Mouse (Mus musculus) right cerebral cortex, postnatal 4 days (tissue): ENCODE measurements around the gene Gbp5.
"Not testable (repeated sequence)": the region's sequence is repeated elsewhere in the genome, so short reads cannot be mapped to it uniquely, and the experiment has no call there.

Experiments
- DNase-seq: peaks from one replicate; pipeline ENCODE4 v3.0.0-alpha.2; 2022

The Gbp5 gene

DNA sequence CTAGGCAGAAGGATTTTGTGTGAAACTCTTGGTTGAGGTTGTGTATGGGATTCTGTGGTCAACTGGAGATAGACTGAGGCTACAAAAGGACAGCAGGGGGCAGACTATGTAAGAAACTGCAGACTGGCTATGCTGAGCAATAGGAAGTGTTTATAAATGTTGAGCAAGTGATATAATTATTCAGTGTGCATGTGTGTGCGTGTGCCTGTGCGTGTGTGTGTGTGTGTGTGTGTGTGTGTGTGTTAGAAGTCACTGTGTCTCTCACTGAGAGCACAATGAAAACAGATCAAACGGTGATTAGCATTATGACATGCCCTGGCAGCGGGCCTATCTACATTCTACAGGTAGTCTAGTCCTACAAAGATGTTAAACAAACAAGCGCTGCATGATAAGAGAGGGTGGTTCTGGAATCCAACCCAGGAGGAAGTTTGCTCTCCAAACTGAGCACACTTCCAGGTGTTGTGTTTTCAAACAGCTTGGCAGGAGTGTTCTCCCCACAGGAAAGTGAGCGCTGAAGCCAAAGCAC lies at the start of gene Gbp5:
TSS of gene Gbp5 (plus strand) at position 443 of the 526 bp plus-strand sequence.
- DNase-seq = peak; percentile 25

DNA sequence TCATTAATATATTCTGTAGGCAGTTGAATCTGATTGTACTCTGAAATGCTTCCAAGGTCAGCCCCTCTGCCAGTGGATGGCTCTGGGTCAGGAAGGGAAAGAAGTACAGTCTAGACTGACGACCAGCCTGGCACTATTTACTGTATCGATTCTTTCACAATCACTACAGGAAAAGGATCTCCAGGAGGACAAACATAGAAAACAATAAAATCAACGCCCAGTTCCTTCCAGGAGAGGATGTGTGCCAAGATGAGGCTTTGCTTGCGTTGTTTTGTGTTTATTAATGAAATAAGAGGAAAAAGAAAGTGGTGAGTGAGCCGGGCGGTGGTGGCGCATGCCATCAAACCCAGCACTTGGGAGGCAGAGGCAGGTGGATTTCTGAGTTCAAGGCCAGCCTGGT lies 39.6 kb upstream of the Gbp5 start:
- DNase-seq = no peak

DNA sequence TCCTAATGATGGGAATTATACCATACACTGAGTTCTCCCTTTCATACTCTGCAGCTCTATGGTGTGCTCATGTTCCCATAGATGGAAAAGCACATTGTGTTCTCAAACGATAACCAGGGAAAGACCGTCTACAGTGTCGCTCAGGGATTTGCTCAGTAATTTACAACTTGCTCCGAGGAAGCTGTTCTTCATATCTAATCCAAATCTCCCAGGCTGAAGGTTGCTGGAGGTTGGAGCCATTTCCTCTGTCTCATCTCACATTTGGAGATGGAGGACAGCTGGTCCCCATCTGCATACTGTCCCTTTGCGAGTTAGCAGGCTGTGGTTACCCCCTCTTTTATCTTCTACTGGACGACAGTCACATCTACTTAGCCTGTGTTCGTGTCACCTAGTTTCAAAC lies 34.5 kb upstream of the Gbp5 start:
- no peak for DNase-seq

DNA sequence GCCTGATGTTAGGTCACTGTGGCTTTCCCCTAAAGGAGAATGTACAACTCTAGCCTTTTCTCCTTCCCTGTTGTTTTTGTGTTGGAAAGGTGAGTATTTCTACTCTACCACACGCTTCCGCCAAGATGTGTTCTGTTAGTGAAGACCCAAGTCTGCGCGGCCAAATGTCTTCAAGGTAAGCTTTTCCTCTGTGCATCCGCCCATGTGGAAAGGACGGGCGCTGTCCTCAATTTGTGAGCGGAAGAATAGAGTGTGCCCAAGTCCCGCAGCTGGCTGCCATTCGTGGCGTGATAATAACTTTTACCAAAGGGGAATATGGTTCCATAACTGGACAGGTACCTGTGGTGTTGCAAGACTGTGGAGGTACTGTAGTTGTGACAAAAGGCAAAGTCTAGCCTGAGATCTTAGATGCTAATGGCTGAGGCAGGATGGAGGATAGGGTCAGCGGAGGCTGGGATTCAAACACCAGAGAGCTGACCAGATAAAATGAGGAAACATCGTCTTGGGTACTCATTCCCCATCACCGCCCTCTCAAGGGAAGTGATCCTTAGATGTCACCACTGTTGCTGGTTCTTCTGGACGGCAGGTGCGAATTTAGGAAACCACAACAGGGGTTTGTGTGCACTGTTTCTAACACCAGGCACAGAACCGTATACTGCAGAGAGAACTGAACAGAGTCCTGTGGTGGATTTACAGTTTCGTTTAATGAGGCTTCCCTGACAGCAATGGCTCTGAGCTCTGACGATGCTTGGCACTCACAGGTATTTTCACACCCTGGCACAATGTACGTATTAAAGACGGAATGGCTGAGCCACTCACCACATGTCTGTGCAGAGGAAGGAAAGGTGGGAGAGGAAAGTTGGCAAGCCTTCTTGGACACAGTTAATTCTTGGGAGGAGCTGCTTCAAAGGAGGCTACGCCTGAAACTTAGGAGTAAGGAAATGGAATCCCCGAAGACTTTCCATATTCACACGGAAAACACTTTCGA lies 30.7 kb upstream of the Gbp5 start:
- no peak for DNase-seq

DNA sequence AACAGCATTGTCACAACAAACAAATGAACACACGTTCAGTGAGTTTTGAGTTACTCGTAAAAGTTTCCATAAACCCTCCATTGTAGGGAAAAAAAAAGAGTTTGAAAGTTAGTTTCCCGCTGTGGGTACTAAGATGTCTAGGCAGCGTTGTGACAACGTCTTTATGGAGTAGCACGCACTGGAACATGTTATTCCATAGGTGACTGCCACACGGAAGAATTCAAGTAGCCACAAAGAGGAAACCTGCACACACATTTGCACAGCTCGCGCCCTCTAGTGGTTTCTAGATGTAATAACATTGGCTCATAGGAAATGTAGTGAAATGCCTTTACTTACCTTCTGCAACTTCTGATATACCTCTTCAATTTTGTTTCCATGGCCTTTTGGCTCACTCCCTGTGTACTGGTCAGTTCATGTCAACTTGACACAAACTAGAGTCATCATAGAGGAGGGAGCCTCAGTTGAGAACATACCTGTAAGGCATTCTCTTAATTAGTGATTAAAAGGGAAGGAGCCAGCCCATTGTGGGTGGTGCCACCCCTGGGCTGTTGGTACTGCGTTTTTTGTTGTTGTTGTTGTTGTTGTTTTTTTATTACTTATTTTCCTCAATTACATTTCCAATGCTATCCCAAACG lies 19.3 kb upstream of the Gbp5 start:
- no peak for DNase-seq

DNA sequence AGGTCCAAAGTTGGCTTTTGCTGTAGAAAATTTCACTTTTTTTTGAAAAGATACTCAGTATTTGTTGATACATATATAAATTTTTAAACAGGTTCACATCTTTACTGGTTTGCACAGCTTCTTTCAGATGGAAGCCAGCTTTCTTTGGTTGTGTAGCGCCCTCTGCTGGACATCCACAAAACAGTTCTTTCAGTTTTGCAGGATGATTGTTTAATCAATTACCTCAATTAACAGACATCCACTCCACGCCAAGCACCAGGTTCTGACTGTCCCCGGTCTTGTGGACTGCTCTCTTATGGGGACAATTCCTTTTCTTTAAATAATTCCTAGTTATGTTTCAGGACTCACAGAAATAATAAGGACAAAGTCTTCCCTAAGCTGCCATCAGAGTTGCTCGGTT lies 17.9 kb upstream of the Gbp5 start:
- peak; percentile 80 for DNase-seq

DNA sequence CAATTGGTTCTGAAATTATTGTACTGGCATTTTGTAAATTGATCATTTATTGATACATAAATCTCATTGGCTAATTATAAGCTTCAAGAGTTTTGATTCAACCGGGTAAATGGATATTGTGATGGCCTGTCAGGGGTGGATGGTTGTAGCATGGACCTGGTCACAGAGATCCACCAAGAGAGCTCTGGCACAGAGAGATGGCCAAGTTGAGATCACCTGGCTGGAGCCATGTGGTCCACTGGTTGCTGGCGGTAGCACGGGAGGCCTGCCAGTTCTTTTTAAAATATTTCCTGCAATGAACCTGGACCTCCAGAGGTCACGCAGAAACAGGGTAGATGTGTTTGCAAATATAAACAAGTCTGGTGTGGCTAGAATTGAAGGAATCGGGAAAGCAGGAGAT lies 15.9 kb upstream of the Gbp5 start:
- DNase-seq = no peak

DNA sequence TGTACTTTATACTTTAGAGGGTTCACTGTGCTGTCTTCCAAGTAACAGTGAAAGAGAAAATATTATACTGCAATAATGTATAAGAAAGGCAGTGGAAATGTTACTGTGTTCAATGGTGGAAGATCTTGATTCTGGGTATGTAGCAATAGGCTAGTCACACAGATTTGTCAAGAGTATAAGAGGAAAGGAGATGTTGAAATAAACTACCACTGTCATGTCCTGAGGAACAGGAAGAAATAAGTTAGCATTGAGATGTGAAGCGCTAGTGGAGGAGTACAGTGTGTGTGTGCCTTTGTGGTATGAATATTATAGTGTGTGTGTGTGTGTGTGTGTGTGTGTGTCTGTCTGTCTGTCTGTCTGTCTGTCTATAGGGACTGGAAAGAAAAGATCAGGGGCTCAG lies 15.4 kb upstream of the Gbp5 start:
- no peak for DNase-seq

GRCm38 (mm10) chr3:142490465-142490864 lies 3.3 kb upstream of the Gbp5 start:
- peak; percentile 48 for DNase-seq

GRCm38 (mm10) chr3:142495146-142495655 lies 1.4 kb downstream of the Gbp5 start:
- DNase-seq = no peak

GRCm38 (mm10) chr3:142496113-142497101 lies 2.6 kb downstream of the Gbp5 start:
- no peak for DNase-seq

DNA sequence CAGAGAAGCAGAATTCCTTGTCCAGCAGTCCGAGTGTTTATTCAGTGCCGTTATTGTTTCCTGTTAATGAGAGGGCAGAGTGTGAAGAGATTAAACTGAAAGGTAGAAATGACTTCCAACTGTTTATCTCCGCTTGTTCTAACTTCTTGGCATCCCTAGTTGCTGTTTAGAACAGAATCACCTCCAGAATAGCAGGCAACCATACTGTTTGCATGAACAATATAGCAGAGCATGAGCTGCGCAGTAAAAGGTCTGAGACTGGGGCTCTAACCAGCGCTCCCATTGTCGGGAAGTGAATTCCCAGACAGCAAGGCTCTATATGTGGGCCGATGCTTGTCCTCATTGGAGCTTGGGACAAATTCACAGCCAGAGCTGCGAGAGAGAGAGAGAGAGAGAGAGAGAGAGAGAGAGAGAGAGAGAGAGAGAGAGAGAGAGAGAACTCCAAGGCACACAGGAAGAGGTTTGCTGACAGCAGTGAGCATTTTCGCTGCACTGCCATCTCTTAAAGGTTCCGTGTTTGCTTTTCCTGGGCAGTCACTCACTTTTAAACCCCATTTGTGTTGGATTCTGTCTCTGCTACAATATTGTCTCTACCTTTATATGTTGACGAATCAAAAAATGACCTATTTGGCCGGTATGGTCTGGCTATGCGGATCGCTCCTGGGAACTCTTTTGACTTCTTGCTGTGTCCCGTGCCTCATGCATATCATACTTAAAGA lies 3.5 kb downstream of the Gbp5 start:
- no peak for DNase-seq

DNA sequence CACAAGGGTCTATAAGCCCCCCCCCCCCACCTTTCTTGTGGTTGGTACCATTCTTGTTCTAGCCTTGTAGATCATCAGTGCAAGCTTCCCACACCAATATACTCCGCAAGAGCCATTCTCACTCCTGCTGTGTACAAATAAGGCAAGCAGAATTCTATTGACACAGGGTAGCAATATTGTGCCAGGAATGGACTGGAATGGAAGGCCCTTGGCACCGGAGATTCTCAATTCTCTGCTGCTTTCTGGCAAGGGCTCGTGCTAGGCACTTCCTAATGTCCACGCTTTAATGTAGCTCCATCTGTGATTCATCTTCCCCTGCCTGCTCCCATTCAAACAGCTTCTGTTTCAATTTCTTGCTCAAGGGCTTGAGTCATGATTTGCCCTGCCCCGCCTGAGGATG lies 5.2 kb downstream of the Gbp5 start:
- no peak for DNase-seq

- DNase-seq = no peak
Measured at GRCm38 (mm10) chr3:142528116-142528515, 34.3 kb downstream of the Gbp5 start.

DNA sequence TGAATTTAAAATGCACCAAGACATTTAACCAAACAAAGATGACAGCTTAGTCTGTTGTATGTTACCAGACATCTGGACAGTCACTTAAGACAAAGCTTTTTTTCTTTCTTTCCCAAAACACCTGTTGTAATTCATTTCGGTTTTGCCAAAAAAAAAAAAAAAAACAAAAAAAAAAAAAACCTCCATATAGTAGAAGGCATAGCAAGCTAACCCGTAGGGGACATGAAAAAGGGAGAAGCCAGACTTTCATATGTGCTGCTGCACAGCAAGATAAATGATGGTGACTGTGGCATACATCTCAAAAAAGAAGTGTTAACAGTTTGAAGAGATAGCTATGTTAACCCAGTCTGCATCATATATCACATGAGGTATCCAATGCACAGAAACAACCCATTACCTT lies 35.8 kb downstream of the Gbp5 start:
- no peak for DNase-seq

- DNase-seq = peak; percentile 27
Measured at GRCm38 (mm10) chr3:142530087-142530953, 36.5 kb downstream of the Gbp5 start, which contains the start of gene Gbp7. TSS of gene Gbp7 (plus strand) at chr3:142530342.

DNA sequence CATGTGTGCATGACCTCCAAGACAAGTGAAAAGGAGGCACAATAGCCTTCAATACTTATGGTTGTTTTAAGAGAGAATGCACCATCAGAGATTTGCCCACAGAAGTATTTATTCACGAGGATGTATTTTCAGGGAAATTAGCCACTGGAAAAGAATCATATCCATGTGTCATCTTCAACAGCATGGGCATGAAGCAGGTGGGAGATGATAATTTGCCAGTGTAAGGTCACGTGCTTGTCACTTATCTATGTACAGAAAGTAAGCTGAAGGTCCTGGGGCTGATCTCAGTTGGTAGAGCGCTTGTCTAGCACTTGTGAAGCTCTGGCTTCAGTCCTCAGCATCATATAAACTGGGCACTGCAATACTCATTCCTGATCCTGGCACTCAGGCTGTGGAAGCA lies 37.8 kb downstream of the Gbp5 start:
- DNase-seq = no peak

GRCm38 (mm10) chr3:142533185-142533584 lies 39.4 kb downstream of the Gbp5 start:
- no peak for DNase-seq

- no peak for DNase-seq
Measured at GRCm38 (mm10) chr3:142535667-142536066, 41.9 kb downstream of the Gbp5 start.

- DNase-seq = no peak
Measured at GRCm38 (mm10) chr3:142541391-142541790, 47.6 kb downstream of the Gbp5 start.

- not testable (repeated sequence) for DNase-seq
Measured at GRCm38 (mm10) chr3:142542776-142543175, 49.0 kb downstream of the Gbp5 start.
